Mouse (Mus musculus) heart, postnatal 0 days (tissue): ENCODE results near the gene Grid2. TPM values are rescaled to one million over a fixed set of nuclear protein-coding genes. Genes with fewer than 3 reads are reported as not detected.

Source experiments
- ATAC-seq: fragments of 200-750 bp; cut with Nextera tagmentation; 2 replicates; pipeline ENCODE4 v1.8.0; 2017; ENCODE audit warnings: low read depth, moderate number of reproducible peaks, moderate library complexity; ENCODE audit not compliant: insufficient read depth
- DNase-seq: peaks from one replicate; pipeline ENCODE4 v3.0.0-alpha.2; 2016; ENCODE audit warnings: low spot score
- H3K27ac ChIP-seq: fragments of 300-500 bp; sonication (generic); 2 replicates; pipeline ENCODE4 v1.5.1; 2014; ENCODE audit warnings: low read depth, mild to moderate bottlenecking
- H3K27me3 ChIP-seq: fragments of 300-500 bp; sonication (generic); 2 replicates; pipeline ENCODE4 v1.6.1; 2014; ENCODE audit warnings: low read length, mixed read lengths; ENCODE audit not compliant: control insufficient read depth, insufficient read depth
- H3K36me3 ChIP-seq: fragments of 300-500 bp; sonication (generic); replicated peaks from 2 replicates; pipeline ENCODE4 v1.6.1; 2014; ENCODE audit warnings: low read length, mixed read lengths; ENCODE audit not compliant: control insufficient read depth, insufficient read depth
- H3K4me1 ChIP-seq: fragments of 300-500 bp; sonication (generic); 2 replicates; pipeline ENCODE4 v1.6.1; 2014; ENCODE audit warnings: antibody characterized with exemption; ENCODE audit not compliant: control insufficient read depth, insufficient read depth
- H3K4me2 ChIP-seq: fragments of 300-500 bp; sonication (generic); 2 replicates; pipeline ENCODE4 v1.6.1; 2014; ENCODE audit warnings: low read depth, mild to moderate bottlenecking, low read length, moderate library complexity
- H3K4me3 ChIP-seq: fragments of 300-500 bp; sonication (generic); 2 replicates; pipeline ENCODE4 v1.5.1; 2014; ENCODE audit warnings: low read depth, low read length
- H3K9ac ChIP-seq: fragments of 300-500 bp; sonication (generic); replicated peaks from 2 replicates; pipeline ENCODE4 v1.6.1; 2014; ENCODE audit warnings: low read depth, low read length, mixed read lengths
- H3K9me3 ChIP-seq: fragments of 300-500 bp; sonication (generic); replicated peaks from 2 replicates; pipeline ENCODE4 v1.6.1; 2016; ENCODE audit warnings: low read length; ENCODE audit not compliant: control insufficient read depth
- CTCF ChIP-seq: IDR thresholded peaks from 2 replicates; pipeline ENCODE4 v1.5.1; 2016; ENCODE audit warnings: antibody characterized with exemption, control low read depth, low read depth
- EP300 ChIP-seq: IDR thresholded peaks from 2 replicates; pipeline ENCODE4 v1.6.1; 2016; ENCODE audit warnings: antibody characterized with exemption, low read depth
- WGBS: fragments of 180-500 bp; shearing (Covaris S2); extraction: QIAGEN DNeasy Blood & Tissue Kit; methylation state at CpG from one replicate; pipeline ENCODE4 v1.1.7; 2014; 5-methylcytosine and 5-hydroxymethylcytosine counted together
- polyA plus RNA-seq: library from polyadenylated mRNA; unstranded; fragments of >200 nt; fragmentation: Nextera tagmentation; extraction: Ambion mirVana; gene quantifications from 2 replicates; pipeline ENCODE4 v1.2.1, GENCODE M21; 2015
- total RNA-seq: library from RNA; depleted of rRNA; stranded (reverse); fragments of >200 nt; gene quantifications from 2 replicates; pipeline ENCODE4 v1.2.3, GENCODE M21; 2014; ENCODE audit warnings: low replicate concordance

The Grid2 gene
- total and polyA plus RNA-seq, 2 experiments from 2014 or later, result 0.10 to 0.27 TPM

DNA sequence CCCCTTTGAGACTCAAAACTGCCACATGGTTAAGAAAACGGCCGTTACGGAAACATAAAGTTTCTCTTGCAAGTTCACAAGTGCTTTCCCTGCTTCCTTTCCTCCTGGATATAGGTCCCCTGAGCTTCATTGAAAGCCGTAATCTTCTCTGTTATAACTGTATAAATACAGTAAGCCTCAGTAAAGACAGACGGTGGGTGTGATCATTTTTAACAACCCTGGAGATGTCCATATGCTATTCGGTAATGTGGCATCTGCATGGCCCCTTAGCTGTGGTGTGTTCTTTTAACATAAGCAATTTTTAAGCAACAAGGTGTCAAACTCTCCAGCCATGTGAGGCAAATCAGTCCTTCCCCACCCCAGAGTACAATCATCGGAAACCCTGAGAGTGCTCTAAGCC, 892.9 kb downstream of the Grid2 start:
- Histone ChIP-seq H3K27me3 (no peaks in the 10 kb centered on the region), H3K27ac (no peak overlapping the region), H3K9ac (no peak overlapping the region), H3K36me3 (no peaks in the 10 kb centered on the region), H3K9me3 (no peaks in the 10 kb centered on the region), H3K4me1 (no peaks in the 10 kb centered on the region), H3K4me2 (no peak overlapping the region), H3K4me3 (no peak overlapping the region)
- ATAC-seq (no peak), DNase-seq (no peak)
- no peak for TF ChIP-seq CTCF
- TF ChIP-seq EP300, result no peak
- WGBS, result 78% methylated on average over 7 of the region's 7 CpGs

DNA sequence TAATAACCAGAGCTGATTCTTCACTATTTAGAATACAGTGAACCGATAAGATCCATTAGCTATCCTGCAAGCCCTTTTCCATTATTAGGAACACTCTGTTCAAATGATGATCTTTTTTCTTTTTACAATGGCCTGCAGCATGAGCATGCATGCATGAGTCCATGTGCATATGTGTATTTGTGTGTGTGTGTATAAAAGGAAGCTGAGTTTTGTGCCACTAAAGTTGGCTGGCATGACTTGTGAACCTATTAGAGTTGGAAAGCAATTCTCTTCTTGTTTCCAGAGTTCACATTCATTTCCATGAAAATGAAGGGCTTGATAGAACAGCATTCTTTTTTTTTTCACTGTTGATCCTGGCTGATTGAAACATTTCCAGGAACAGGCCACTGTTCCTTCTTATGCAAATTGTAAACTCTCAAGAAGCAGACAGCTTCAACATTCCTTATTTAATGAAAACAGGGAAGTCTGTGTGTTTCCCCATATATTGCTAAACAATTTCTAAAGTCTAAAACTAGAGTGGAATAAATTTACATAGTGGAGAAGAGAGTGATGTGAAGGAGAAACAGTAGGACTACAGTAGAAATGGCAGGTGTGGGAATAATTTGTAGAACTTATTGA, 919.4 kb downstream of the Grid2 start:
- ATAC-seq, result no peak
- Histone ChIP-seq H3K36me3 (no peaks in the 10 kb centered on the region), H3K4me1 (no peaks in the 10 kb centered on the region), H3K9ac (no peak overlapping the region), H3K27ac (no peak overlapping the region), H3K27me3 (no peaks in the 10 kb centered on the region), H3K9me3 (no peaks in the 10 kb centered on the region), H3K4me3 (no peak overlapping the region), H3K4me2 (no peak overlapping the region)
- WGBS, result 92% methylated on average over 1 of the region's 1 CpGs
- DNase-seq, result no peak
- TF ChIP-seq CTCF (no peak), EP300 (no peak)

- 20% methylated on average over 1 of the region's 1 CpGs for WGBS
- Histone ChIP-seq H3K4me3 (no peak overlapping the region), H3K9me3 (no peaks in the 10 kb centered on the region), H3K36me3 (no peaks in the 10 kb centered on the region), H3K4me1 (no peaks in the 10 kb centered on the region), H3K27me3 (no peaks in the 10 kb centered on the region), H3K4me2 (no peak overlapping the region), H3K27ac (no peak overlapping the region), H3K9ac (no peak overlapping the region)
- no peak for ATAC-seq
- DNase-seq, result no peak
- no peak for TF ChIP-seq CTCF
- no peak for TF ChIP-seq EP300
Observed at GRCm38 (mm10) chr6:64193646-64194045, 938.0 kb downstream of the Grid2 start.

GRCm38 (mm10) chr6:64202396-64203122, 946.9 kb downstream of the Grid2 start:
- no peaks in the 10 kb centered on the region for H3K9me3 ChIP-seq
- H3K9ac ChIP-seq, result no peak overlapping the region
- 48% methylated on average over 8 of the region's 8 CpGs for WGBS
- ATAC-seq (no peak), DNase-seq (no peak)
- H3K27ac ChIP-seq, result no peak overlapping the region
- H3K36me3 ChIP-seq, result no peaks in the 10 kb centered on the region
- H3K4me3 ChIP-seq, result no peak overlapping the region
- no peak overlapping the region for H3K4me2 ChIP-seq
- TF ChIP-seq EP300 (no peak), CTCF (no peak)
- H3K27me3 ChIP-seq, result no peaks in the 10 kb centered on the region
- H3K4me1 ChIP-seq, result no peaks in the 10 kb centered on the region

DNA sequence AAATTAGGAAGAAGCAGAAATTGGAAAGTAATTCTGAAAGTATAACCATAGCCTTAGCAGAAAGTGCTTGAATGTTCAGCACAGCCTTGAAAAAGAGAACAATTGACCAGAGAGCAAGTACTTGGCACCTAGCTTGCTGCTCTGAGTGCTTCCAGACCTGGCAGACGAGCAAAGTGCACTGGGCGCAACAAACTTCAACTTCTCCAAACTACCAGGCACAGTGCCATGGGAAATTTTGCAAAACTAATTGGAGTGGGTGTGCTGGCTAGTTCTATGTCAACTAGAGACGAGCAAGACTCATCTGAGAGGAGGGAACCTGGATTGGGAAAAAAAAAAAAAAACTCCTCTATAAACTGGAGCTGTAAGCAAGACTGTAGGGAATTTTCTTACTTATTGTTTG, 980.7 kb downstream of the Grid2 start:
- Histone ChIP-seq H3K27me3 (no peaks in the 10 kb centered on the region), H3K36me3 (no peaks in the 10 kb centered on the region), H3K27ac (no peak overlapping the region), H3K4me2 (no peak overlapping the region), H3K9ac (no peak overlapping the region), H3K9me3 (no peaks in the 10 kb centered on the region), H3K4me1 (no peaks in the 10 kb centered on the region), H3K4me3 (no peak overlapping the region)
- DNase-seq (no peak), ATAC-seq (no peak)
- 41% methylated on average over 3 of the region's 3 CpGs for WGBS
- TF ChIP-seq CTCF (no peak), EP300 (no peak)
